Mouse (Mus musculus) myocyte (in vitro differentiated cells): ENCODE data around the gene Hist2h4. TPM values are rescaled to one million over a fixed set of nuclear protein-coding genes. Genes with fewer than 3 reads are reported as not detected.

ENCODE experiments used
- H3K27me3 ChIP-seq: one replicate; pipeline ENCODE4 v1.6.1; 2011; ENCODE audit not compliant: control insufficient read depth, insufficient read depth, insufficient read length
- H3K36me3 ChIP-seq: one replicate; pipeline ENCODE4 v1.6.1; 2011; ENCODE audit not compliant: control insufficient read depth, insufficient read depth
- H3K4me2 ChIP-seq: one replicate; pipeline ENCODE4 v1.6.1; 2011; ENCODE audit warnings: low read depth, control low read depth
- H3K4me3 ChIP-seq: one replicate; pipeline ENCODE4 v1.5.1; 2011; ENCODE audit warnings: mild to moderate bottlenecking, control low read depth, moderate library complexity
- H3K79me2 ChIP-seq: one replicate; pipeline ENCODE4 v1.6.1; 2011; ENCODE audit not compliant: control insufficient read depth, insufficient read depth
- H3ac ChIP-seq: one replicate; pipeline ENCODE4 v1.6.1; 2011; ENCODE audit not compliant: control insufficient read depth, insufficient read length
- CEBPB ChIP-seq: IDR thresholded peaks from 2 replicates; pipeline ENCODE4 v1.6.1; 2011; ENCODE audit warnings: mild to moderate bottlenecking, moderate library complexity; ENCODE audit not compliant: poor library complexity, insufficient read depth, severe bottlenecking
- E2F4 ChIP-seq: IDR thresholded peaks from one replicate; pipeline ENCODE4 v1.6.1; 2011; ENCODE audit warnings: mild to moderate bottlenecking, control low read depth, moderate library complexity; ENCODE audit not compliant: insufficient read depth
- MAX ChIP-seq: IDR thresholded peaks from one replicate; pipeline ENCODE4 v1.6.1; 2011; ENCODE audit warnings: low read depth, mild to moderate bottlenecking, control low read depth
- MYOD1 ChIP-seq, 3 experiments: IDR thresholded peaks; one replicate each; pipeline ENCODE4 v1.6.1; 2011; ENCODE audit warnings: control low read depth in 2 of 3, low read depth in 2 of 3, mild to moderate bottlenecking in 2 of 3, moderate library complexity in 1 of 3; ENCODE audit not compliant: insufficient read length in 2 of 3, control insufficient read depth in 1 of 3
- MYOG ChIP-seq, 3 experiments: IDR thresholded peaks; one replicate each; pipeline ENCODE4 v1.6.1; 2011; ENCODE audit warnings: control low read depth in 2 of 3, low read depth in 2 of 3, mild to moderate bottlenecking in 2 of 3; ENCODE audit not compliant: insufficient read length in 2 of 3, control insufficient read depth in 1 of 3, insufficient read depth in 1 of 3
- POLR2A ChIP-seq: IDR thresholded peaks from one replicate; pipeline ENCODE4 v1.6.1; 2011; ENCODE audit warnings: low read depth, mild to moderate bottlenecking, control low read depth, moderate library complexity; ENCODE audit not compliant: insufficient read length
- POLR2AphosphoS2 ChIP-seq: IDR thresholded peaks from one replicate; pipeline ENCODE4 v1.6.1; 2011; ENCODE audit warnings: low read depth, control low read depth; ENCODE audit not compliant: insufficient read length
- REST ChIP-seq: IDR thresholded peaks from one replicate; pipeline ENCODE4 v1.6.1; 2011; ENCODE audit warnings: mild to moderate bottlenecking, control low read depth, moderate library complexity; ENCODE audit not compliant: insufficient read depth, insufficient read length
- SRF ChIP-seq: IDR thresholded peaks from one replicate; pipeline ENCODE4 v1.6.1; 2011; ENCODE audit warnings: low read depth; ENCODE audit not compliant: control insufficient read depth, insufficient read length
- TCF12 ChIP-seq: IDR thresholded peaks from one replicate; pipeline ENCODE4 v1.6.1; 2011; ENCODE audit warnings: mild to moderate bottlenecking, control low read depth; ENCODE audit not compliant: poor library complexity, insufficient read depth, severe bottlenecking
- TCF3 ChIP-seq: IDR thresholded peaks from one replicate; pipeline ENCODE4 v1.6.1; 2011; ENCODE audit warnings: low read depth, control low read depth; ENCODE audit not compliant: insufficient read length
- USF1 ChIP-seq: IDR thresholded peaks from one replicate; pipeline ENCODE4 v1.6.1; 2011; ENCODE audit warnings: low read depth, mild to moderate bottlenecking, control low read depth, moderate library complexity
- polyA plus RNA-seq: library from polyadenylated mRNA; unstranded; fragments of >200 nt; fragmentation: generic; extraction: Trizol; gene quantifications from one replicate; pipeline ENCODE4 v1.2.1, GENCODE M21; 2012; ENCODE audit warnings: missing spikeins

Gene Hist2h4
- polyA plus RNA-seq, 1 experiment, result 1.1 TPM

DNA sequence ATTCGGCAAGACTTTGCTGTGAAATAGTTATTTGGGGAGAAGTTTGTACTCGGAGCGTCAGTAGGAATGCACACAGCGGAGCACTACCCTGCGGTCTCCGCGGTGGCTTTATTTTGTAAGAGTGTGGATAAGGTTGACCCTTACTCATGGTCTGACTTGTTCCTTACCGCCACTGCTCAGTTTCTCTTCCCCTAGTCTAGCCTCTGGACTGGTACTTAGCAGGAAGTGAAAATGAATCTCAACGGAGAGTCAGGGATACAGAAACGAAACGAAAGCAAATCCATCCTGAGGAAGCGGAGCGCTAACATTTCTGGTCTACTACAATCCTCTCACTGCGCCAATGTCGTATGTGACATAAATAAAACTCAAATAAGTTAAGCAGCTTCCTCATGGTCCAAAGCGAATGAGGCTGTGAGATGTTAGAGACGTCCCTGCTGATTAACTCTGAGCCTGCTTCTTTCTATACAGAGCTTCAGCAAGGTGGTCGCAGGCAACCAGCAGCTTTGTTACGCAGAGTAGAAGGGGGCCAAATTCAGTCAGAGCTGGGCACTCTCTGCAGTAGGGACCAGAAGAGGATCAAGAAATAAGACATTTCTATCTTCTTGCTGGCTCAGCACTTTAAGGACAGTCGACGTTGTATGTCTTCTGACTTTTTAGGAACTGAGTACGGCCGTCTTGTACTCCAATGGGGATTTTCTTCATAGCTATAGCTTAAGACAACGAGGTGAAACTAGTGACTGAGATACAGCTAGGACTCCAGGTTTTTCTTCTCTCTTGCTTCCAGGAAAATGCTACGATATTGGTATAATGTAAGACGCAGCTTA is 37.8 kb upstream of the Hist2h4 start:
- H3K36me3 ChIP-seq, result no peaks in the 10 kb centered on the region
- H3K4me3 ChIP-seq, result no peak overlapping the region
- no peaks in the 10 kb centered on the region for H3K79me2 ChIP-seq
- H3ac ChIP-seq, result no peak overlapping the region
- H3K27me3 ChIP-seq, result no peaks in the 10 kb centered on the region
- no peak overlapping the region for H3K4me2 ChIP-seq
- TF ChIP-seq E2F4, result no peak
- TF ChIP-seq POLR2AphosphoS2, result no peak
- TF ChIP-seq REST, result no peak
- no peak for TF ChIP-seq MAX
- TF ChIP-seq TCF3, result no peak
- no peak for TF ChIP-seq CEBPB
- TF ChIP-seq SRF, result no peak
- no peak for TF ChIP-seq MYOD1 (IDR thresholded peaks at IDR 0.05; ENCODE audit: control insufficient read depth in 1 of 3, insufficient read length in 2 of 3, low read depth in 2 of 3)
- no peak for TF ChIP-seq POLR2A
- no peak for TF ChIP-seq TCF12
- no peak for TF ChIP-seq USF1
- no peak for TF ChIP-seq MYOG (IDR thresholded peaks at IDR 0.05; ENCODE audit: control insufficient read depth in 1 of 3, insufficient read depth in 1 of 3, insufficient read length in 2 of 3, low read depth in 2 of 3)

DNA sequence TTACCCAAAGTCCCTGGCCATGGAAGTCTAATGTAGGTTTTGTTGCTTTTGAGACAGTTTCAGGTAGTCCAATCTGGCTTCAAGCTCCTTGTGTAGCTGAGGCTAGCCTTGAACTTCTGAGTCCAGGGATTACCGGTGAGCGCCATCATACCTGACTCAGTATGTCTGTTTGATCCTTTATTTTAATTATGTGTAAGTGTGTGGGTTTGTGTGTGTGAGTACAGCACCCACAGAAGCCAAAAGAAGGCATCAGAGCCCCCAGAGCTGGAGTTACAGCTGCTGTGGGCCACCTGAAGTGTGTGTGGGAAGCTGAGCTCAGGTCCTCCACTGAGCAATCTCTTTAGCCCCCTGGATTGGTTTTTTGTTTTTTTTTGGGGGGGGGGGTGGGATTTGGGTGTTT is 36.5 kb upstream of the Hist2h4 start:
- Histone ChIP-seq H3K4me3 (no peak overlapping the region), H3K36me3 (no peaks in the 10 kb centered on the region), H3ac (no peak overlapping the region), H3K79me2 (no peaks in the 10 kb centered on the region), H3K4me2 (no peak overlapping the region), H3K27me3 (no peaks in the 10 kb centered on the region)
- TF ChIP-seq POLR2A (no peak), TCF3 (no peak), SRF (no peak), E2F4 (no peak), MYOG (IDR thresholded peaks at IDR 0.05; ENCODE audit: control insufficient read depth in 1 of 3, insufficient read depth in 1 of 3, insufficient read length in 2 of 3, low read depth in 2 of 3) (no peak), TCF12 (no peak)

DNA sequence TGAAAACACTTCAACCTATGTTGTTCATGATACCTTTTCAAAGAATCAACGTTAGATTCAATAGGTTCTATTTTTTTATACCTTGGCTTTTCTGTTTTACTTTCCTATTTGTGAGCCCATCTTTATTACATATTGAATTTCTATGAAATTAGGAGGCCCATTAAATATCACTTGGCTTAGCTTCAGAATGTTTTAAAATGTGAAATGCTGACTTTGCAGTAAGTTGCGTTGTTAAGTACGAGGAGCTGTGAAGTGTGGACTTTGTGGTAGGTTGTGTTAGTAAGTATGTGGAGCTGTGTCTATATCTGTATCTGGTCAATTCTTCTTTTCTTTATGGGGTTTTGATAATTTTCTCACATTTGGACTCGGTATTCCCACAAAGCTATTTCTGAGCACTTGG is 35.2 kb upstream of the Hist2h4 start:
- no peak overlapping the region for H3K4me2 ChIP-seq
- H3K27me3 ChIP-seq, result no peaks in the 10 kb centered on the region
- H3ac ChIP-seq, result no peak overlapping the region
- TF ChIP-seq CEBPB, result no peak
- TF ChIP-seq USF1, result no peak
- TF ChIP-seq POLR2AphosphoS2, result no peak
- no peak for TF ChIP-seq E2F4
- TF ChIP-seq MAX, result no peak
- no peak for TF ChIP-seq SRF
- no peak for TF ChIP-seq REST
- TF ChIP-seq MYOG (IDR thresholded peaks at IDR 0.05; ENCODE audit: control insufficient read depth in 1 of 3, insufficient read depth in 1 of 3, insufficient read length in 2 of 3, low read depth in 2 of 3), result no peak
- no peak for TF ChIP-seq TCF12
- TF ChIP-seq TCF3, result no peak
- no peak for TF ChIP-seq MYOD1 (IDR thresholded peaks at IDR 0.05; ENCODE audit: control insufficient read depth in 1 of 3, insufficient read length in 2 of 3, low read depth in 2 of 3)
- TF ChIP-seq POLR2A, result no peak
- no peaks in the 10 kb centered on the region for H3K79me2 ChIP-seq
- no peaks in the 10 kb centered on the region for H3K36me3 ChIP-seq
- H3K4me3 ChIP-seq, result no peak overlapping the region

DNA sequence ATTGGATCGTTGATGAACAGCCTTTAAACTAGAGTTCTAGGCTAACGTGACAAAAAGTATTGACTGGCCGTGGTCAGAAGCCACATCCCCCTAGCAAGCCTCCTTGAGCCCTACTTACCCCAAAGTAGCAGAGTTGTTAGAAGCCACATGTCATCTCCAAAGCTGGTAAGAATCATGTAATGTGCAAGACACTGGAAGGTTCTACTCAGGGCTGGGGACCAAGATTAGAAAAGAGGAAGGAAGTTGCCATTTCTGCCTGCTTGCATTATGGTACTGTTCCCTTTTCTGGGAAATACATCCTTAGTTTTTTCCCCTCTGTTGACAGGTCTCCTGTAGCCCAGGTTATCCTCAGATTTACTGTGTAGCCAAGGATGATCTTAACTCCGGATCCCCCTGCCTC is 30.7 kb upstream of the Hist2h4 start, which contains the start of gene Fcgr1:
TSS of gene Fcgr1 (minus strand) at position 183 of the 400 bp plus-strand sequence.
- TF ChIP-seq TCF12 (no peak), POLR2AphosphoS2 (no peak), MYOG (IDR thresholded peaks at IDR 0.05; ENCODE audit: control insufficient read depth in 1 of 3, insufficient read depth in 1 of 3, insufficient read length in 2 of 3, low read depth in 2 of 3) (no peak), REST (no peak), MAX (no peak), CEBPB (no peak), TCF3 (no peak), POLR2A (no peak), E2F4 (no peak), USF1 (no peak), MYOD1 (IDR thresholded peaks at IDR 0.05; ENCODE audit: control insufficient read depth in 1 of 3, insufficient read length in 2 of 3, low read depth in 2 of 3) (no peak), SRF (no peak)
- Histone ChIP-seq H3K27me3 (no peaks in the 10 kb centered on the region), H3K4me3 (no peak within 1 kb of the TSS), H3ac (no peak within 1 kb of the TSS), H3K36me3 (no peaks in the 10 kb centered on the region), H3K79me2 (no peaks in the 10 kb centered on the region), H3K4me2 (no peak within 1 kb of the TSS)
